Mouse (Mus musculus) heart, postnatal 0 days (tissue): ENCODE measurements around the gene Mrpl23. TPM values are rescaled to one million over a fixed set of nuclear protein-coding genes. Genes with fewer than 3 reads are reported as not detected.

ENCODE experiments used
- ATAC-seq: fragments of 200-750 bp; cut with Nextera tagmentation; 2 replicates; pipeline ENCODE4 v1.8.0; 2017; ENCODE audit warnings: low read depth, moderate number of reproducible peaks, moderate library complexity; ENCODE audit not compliant: insufficient read depth
- DNase-seq: peaks from one replicate; pipeline ENCODE4 v3.0.0-alpha.2; 2016; ENCODE audit warnings: low spot score
- H3K27ac ChIP-seq: fragments of 300-500 bp; sonication (generic); 2 replicates; pipeline ENCODE4 v1.5.1; 2014; ENCODE audit warnings: low read depth, mild to moderate bottlenecking
- H3K27me3 ChIP-seq: fragments of 300-500 bp; sonication (generic); 2 replicates; pipeline ENCODE4 v1.6.1; 2014; ENCODE audit warnings: low read length, mixed read lengths; ENCODE audit not compliant: control insufficient read depth, insufficient read depth
- H3K36me3 ChIP-seq: fragments of 300-500 bp; sonication (generic); replicated peaks from 2 replicates; pipeline ENCODE4 v1.6.1; 2014; ENCODE audit warnings: low read length, mixed read lengths; ENCODE audit not compliant: control insufficient read depth, insufficient read depth
- H3K4me1 ChIP-seq: fragments of 300-500 bp; sonication (generic); 2 replicates; pipeline ENCODE4 v1.6.1; 2014; ENCODE audit warnings: antibody characterized with exemption; ENCODE audit not compliant: control insufficient read depth, insufficient read depth
- H3K4me2 ChIP-seq: fragments of 300-500 bp; sonication (generic); 2 replicates; pipeline ENCODE4 v1.6.1; 2014; ENCODE audit warnings: low read depth, mild to moderate bottlenecking, low read length, moderate library complexity
- H3K4me3 ChIP-seq: fragments of 300-500 bp; sonication (generic); 2 replicates; pipeline ENCODE4 v1.5.1; 2014; ENCODE audit warnings: low read depth, low read length
- H3K9ac ChIP-seq: fragments of 300-500 bp; sonication (generic); replicated peaks from 2 replicates; pipeline ENCODE4 v1.6.1; 2014; ENCODE audit warnings: low read depth, low read length, mixed read lengths
- H3K9me3 ChIP-seq: fragments of 300-500 bp; sonication (generic); replicated peaks from 2 replicates; pipeline ENCODE4 v1.6.1; 2016; ENCODE audit warnings: low read length; ENCODE audit not compliant: control insufficient read depth
- CTCF ChIP-seq: IDR thresholded peaks from 2 replicates; pipeline ENCODE4 v1.5.1; 2016; ENCODE audit warnings: antibody characterized with exemption, control low read depth, low read depth
- EP300 ChIP-seq: IDR thresholded peaks from 2 replicates; pipeline ENCODE4 v1.6.1; 2016; ENCODE audit warnings: antibody characterized with exemption, low read depth
- WGBS: fragments of 180-500 bp; shearing (Covaris S2); extraction: QIAGEN DNeasy Blood & Tissue Kit; methylation state at CpG from one replicate; pipeline ENCODE4 v1.1.7; 2014; 5-methylcytosine and 5-hydroxymethylcytosine counted together
- polyA plus RNA-seq: library from polyadenylated mRNA; unstranded; fragments of >200 nt; fragmentation: Nextera tagmentation; extraction: Ambion mirVana; gene quantifications from 2 replicates; pipeline ENCODE4 v1.2.1, GENCODE M21; 2015
- total RNA-seq: library from RNA; depleted of rRNA; stranded (reverse); fragments of >200 nt; gene quantifications from 2 replicates; pipeline ENCODE4 v1.2.3, GENCODE M21; 2014; ENCODE audit warnings: low replicate concordance

Gene Mrpl23
- total and polyA plus RNA-seq, 2 experiments from 2014 or later = 14.9 to 87.2 TPM

- no peak overlapping the region for H3K4me3 ChIP-seq
- TF ChIP-seq EP300 (no peak), CTCF (no peak)
- DNase-seq (no peak), ATAC-seq (no peak)
- H3K9me3 ChIP-seq = no peaks in the 10 kb centered on the region
- H3K27me3 ChIP-seq = no peaks in the 10 kb centered on the region
- H3K4me1 ChIP-seq = peaks cover 23% of the 10 kb centered on the region
- H3K36me3 ChIP-seq = peaks cover 15% of the 10 kb centered on the region
- 58% methylated on average over 4 of the region's 4 CpGs for WGBS
- no peak overlapping the region for H3K4me2 ChIP-seq
- H3K27ac ChIP-seq = peak overlapping the region; percentile 21; the same call in 1 of the 2 replicates
- H3K9ac ChIP-seq = 0 out of 2 replicates have a peak overlapping the region, but pooled peaks have one; percentile 18
Observed at GRCm38 (mm10) chr7:142538291-142538690, 5.8 kb downstream of the Mrpl23 start.

GRCm38 (mm10) chr7:142538766-142539165, 6.3 kb downstream of the Mrpl23 start:
- Histone ChIP-seq H3K4me2 (no peak overlapping the region), H3K9me3 (no peaks in the 10 kb centered on the region), H3K27ac (peak overlapping the region; percentile 21; the same call in 1 of the 2 replicates), H3K9ac (no peak overlapping the region), H3K4me1 (peaks cover 20% of the 10 kb centered on the region), H3K4me3 (no peak overlapping the region), H3K36me3 (peaks cover 15% of the 10 kb centered on the region), H3K27me3 (no peaks in the 10 kb centered on the region)
- no peak for ATAC-seq
- no peak for TF ChIP-seq CTCF
- TF ChIP-seq EP300 = no peak
- DNase-seq = no peak
- WGBS = 51% methylated on average over 6 of the region's 6 CpGs

- 60% methylated on average over 8 of the region's 8 CpGs for WGBS
- H3K27me3 ChIP-seq = no peaks in the 10 kb centered on the region
- no peak overlapping the region for H3K27ac ChIP-seq
- peaks cover 12% of the 10 kb centered on the region; the same call in 1 of the 2 replicates for H3K4me1 ChIP-seq
- H3K4me2 ChIP-seq = no peak overlapping the region
- no peak overlapping the region for H3K4me3 ChIP-seq
- DNase-seq = no peak
- TF ChIP-seq EP300 (no peak), CTCF (no peak)
- H3K36me3 ChIP-seq = peaks cover 15% of the 10 kb centered on the region
- ATAC-seq = no peak
- H3K9me3 ChIP-seq = no peaks in the 10 kb centered on the region
- no peak overlapping the region for H3K9ac ChIP-seq
Observed at GRCm38 (mm10) chr7:142539828-142540227, 7.3 kb downstream of the Mrpl23 start.

GRCm38 (mm10) chr7:142542771-142543303, 10.4 kb downstream of the Mrpl23 start:
- Histone ChIP-seq H3K4me2 (no peak overlapping the region), H3K9ac (0 out of 2 replicates have a peak overlapping the region, but pooled peaks have one; percentile 3), H3K4me1 (peaks cover 12% of the 10 kb centered on the region; the same call in 1 of the 2 replicates), H3K4me3 (no peak overlapping the region), H3K9me3 (no peaks in the 10 kb centered on the region), H3K36me3 (peaks cover 9% of the 10 kb centered on the region), H3K27me3 (no peaks in the 10 kb centered on the region), H3K27ac (no peak overlapping the region)
- ATAC-seq = no peak
- TF ChIP-seq EP300 (no peak), CTCF (no peak)
- WGBS = 39% methylated on average over 11 of the region's 11 CpGs
- no peak for DNase-seq

GRCm38 (mm10) chr7:142545967-142546366, 13.5 kb downstream of the Mrpl23 start:
- ATAC-seq (no peak), DNase-seq (no peak)
- H3K4me1 ChIP-seq = peaks cover 8% of the 10 kb centered on the region; the same call in 1 of the 2 replicates
- TF ChIP-seq EP300 (no peak), CTCF (no peak)
- 85% methylated on average over 7 of the region's 7 CpGs for WGBS
- no peak overlapping the region for H3K4me3 ChIP-seq
- H3K27me3 ChIP-seq = no peaks in the 10 kb centered on the region
- no peak overlapping the region for H3K4me2 ChIP-seq
- H3K36me3 ChIP-seq = peaks cover under 1% of the 10 kb centered on the region; the same call in 1 of the 2 replicates
- no peaks in the 10 kb centered on the region for H3K9me3 ChIP-seq
- no peak overlapping the region for H3K27ac ChIP-seq
- H3K9ac ChIP-seq = no peak overlapping the region

GRCm38 (mm10) chr7:142547874-142548273, 15.4 kb downstream of the Mrpl23 start:
- Histone ChIP-seq H3K9ac (no peak overlapping the region), H3K27me3 (no peaks in the 10 kb centered on the region), H3K4me2 (no peak overlapping the region), H3K4me1 (peaks cover 3% of the 10 kb centered on the region; the same call in 1 of the 2 replicates), H3K27ac (no peak overlapping the region), H3K4me3 (no peak overlapping the region), H3K9me3 (no peaks in the 10 kb centered on the region), H3K36me3 (no peaks in the 10 kb centered on the region)
- TF ChIP-seq CTCF = no peak
- no peak for TF ChIP-seq EP300
- DNase-seq = no peak
- ATAC-seq = no peak
- 53% methylated on average over 2 of the region's 2 CpGs for WGBS
